Mouse (Mus musculus) urinary bladder, postnatal 14 days (tissue): ENCODE data around the gene Ehmt1.

Source experiments
- DNase-seq: peaks from one replicate; pipeline ENCODE4 v3.0.0; 2021; ENCODE audit warnings: low spot score

The Ehmt1 gene

GRCm38 (mm10) chr2:24805621-24806020 lies 113.8 kb downstream of the Ehmt1 start:
- no peak for DNase-seq

DNA sequence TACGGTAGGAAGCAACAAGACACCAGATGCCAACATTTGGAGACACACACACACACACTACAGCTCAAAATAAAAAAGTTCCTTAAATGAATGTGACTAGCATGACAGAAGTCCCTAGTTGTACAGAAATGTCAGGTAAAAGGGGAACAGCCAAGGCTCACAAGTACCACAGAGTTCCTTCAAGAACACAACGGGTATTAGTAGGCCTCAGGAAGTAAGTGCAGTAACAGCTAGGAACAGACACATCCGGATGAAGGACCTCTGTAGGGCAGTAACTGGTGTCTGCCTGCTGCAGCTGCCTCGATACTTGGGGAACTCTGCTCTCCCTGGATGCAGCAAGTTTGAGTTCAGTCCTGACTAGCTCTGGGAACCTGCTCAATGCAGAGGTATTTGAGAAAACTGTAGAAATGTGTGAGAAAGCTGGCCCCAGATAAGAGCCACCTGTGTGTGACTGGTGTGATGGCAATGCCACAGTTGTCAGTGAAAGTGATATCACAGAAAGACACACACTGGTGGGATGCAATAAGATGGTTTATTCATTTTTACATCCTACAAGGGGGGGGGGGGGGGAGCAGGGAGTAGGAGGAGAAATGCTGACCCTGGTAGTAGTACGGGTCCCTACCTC lies 122.5 kb downstream of the Ehmt1 start:
- no peak for DNase-seq

DNA sequence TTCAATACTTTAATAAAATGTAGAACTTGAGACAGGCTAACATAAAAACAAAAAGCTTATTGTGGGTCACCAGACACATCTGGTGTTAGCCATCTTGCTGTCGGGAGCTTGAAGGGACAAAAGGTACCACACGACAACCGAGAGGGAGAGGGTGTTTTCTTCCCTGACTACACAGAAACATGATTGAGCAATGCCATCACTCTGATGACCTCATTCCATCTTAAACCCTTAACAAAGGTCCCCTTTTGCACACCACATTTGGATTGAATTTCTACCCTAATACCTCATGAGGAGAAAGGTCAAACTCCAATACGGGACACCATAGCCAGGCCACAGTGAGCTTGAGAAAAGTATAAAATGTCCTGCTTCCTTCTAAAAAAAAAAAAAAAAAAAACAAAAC lies 132.2 kb downstream of the Ehmt1 start:
- no peak for DNase-seq

DNA sequence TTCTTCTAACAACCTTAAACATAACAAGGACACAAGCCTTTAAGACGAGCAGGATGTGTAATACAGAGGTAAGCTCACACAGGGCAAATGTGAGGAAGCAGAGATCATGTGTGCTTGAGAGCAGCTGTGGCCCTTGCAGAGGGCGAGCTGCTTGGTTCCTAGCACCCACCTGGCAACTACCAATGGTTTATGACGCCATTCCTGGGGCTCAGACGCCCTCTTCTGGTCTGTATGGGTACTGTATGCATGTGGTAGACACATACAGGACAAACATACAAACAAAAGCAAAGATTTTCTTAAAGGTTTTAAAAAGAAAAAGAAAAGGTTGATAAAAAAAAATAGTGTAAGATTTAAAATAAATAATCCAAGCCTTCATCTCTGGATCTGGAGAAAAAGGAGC lies 138.2 kb downstream of the Ehmt1 start:
- no peak for DNase-seq

GRCm38 (mm10) chr2:24776831-24777230 lies 142.6 kb downstream of the Ehmt1 start:
- no peak for DNase-seq

- no peak for DNase-seq
These were observed 143.3 kb downstream of the Ehmt1 start for GRCm38 (mm10) chr2:24775951-24776587.

DNA sequence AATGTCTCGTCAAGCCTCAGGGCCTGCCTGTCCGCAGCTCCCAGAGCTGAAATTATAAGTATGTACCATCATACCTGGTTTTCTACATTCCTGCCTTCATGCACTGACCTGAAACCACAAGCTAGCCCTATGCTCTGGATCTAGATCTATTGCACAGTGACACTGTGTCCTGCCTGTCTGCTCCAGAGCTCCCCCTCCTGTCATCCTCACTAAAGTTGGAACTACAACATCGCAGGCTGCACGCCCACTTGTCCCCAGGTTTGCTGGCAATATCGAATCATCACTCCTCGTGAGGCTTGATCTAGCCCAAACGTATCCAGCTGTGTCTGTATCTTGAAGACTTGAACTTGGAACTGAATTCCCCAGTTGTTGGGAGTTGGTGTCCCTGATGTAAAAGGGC lies 144.6 kb downstream of the Ehmt1 start:
- DNase-seq = no peak

DNA sequence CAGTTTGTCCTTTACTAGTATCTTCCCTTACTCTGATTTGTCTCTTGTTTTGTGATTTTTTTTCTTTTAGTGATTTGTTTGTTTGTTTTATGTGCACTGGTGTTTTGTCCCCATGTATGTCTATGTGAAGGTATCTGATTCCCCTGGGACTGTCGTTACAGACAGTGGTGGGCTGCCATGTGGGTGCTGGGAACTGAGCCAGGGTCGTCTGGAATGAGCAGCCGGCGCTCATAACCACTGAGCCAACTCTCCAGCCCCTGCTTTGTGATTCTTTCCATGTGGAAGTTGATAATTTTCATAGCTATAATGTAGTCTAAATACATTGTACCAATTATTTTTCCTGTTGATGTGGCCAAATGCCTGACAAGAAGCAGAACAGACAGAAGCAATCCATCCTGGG lies 148.6 kb downstream of the Ehmt1 start:
- no peak for DNase-seq

- peak; percentile 22 for DNase-seq
These were observed 156.3 kb downstream of the Ehmt1 start, which contains the start of gene Cacna1b for GRCm38 (mm10) chr2:24763115-24763557. Gene Cacna1b, minus strand, starts transcription at chr2:24763152.

DNA sequence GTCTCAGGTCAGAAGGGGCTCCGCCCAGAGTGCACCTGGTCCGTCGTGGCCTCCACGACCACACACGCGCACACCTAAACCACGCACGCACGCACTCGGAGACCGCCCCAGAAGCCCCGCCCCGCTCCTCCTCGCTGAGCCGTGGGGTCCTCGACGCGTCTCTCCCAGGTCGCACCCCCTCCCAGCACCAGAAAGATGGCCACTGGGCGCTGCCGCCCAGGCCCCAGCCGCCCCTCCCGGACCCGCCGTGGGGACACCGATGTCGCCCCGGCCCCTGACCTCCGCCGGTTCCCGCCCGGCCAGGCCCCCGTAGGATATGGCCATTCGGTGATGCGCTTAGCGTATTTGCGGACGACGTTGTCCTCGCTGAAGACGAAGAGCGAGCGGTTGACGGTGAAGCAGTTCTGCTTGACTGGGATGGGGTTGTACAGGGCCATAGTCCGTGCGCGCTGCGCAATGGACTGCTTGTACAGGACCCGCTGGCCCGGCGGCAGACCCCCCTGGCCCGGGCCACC lies 156.9 kb downstream of the Ehmt1 start:
- no peak for DNase-seq

DNA sequence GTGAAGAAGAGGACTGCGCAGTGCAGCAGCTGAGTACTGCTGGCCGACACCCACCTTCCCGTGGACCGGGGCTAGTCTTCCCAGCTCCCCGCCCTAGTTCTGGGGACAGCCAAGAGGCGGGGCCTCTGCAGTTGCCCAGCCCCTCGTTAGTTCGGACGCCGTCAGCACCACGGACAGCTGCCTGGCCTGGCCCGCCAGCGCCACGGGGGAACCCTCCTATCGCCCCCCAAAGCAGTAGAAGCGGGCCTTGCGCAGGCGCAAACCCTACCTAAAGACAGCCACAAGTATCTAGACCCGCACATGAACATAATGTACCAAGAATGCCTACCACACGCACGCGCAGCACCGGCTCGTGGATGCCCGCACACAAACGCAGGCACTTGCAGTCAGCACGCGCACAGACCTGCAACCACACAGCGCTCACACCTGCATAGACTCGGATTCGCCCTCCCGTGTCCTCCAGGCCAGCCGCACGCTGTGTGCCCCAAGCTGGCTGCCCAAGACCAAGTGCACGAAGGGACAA lies 157.4 kb downstream of the Ehmt1 start:
- peak; percentile 52 for DNase-seq

- DNase-seq = peak; percentile 35
These were observed 164.1 kb downstream of the Ehmt1 start for GRCm38 (mm10) chr2:24755276-24755675.

DNA sequence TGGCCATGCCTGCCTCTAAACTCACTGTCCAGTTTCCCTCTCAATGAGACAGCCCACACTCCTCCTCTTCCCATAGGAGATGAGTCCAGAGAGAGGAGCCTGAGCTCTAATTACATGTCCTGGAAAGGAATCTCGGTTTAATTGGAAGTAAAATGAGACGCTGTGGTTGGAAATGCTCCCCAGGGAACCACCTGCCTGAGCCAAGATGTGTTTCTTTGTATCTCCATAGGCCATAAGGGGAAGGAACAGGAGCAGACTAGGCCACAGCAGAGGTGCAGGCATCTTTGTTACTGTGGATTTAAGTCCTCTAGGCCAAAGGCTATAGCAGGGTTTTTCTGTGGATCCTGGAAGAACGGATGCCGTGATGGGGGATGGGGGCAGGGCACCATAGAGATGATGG lies 166.8 kb downstream of the Ehmt1 start:
- no peak for DNase-seq

DNA sequence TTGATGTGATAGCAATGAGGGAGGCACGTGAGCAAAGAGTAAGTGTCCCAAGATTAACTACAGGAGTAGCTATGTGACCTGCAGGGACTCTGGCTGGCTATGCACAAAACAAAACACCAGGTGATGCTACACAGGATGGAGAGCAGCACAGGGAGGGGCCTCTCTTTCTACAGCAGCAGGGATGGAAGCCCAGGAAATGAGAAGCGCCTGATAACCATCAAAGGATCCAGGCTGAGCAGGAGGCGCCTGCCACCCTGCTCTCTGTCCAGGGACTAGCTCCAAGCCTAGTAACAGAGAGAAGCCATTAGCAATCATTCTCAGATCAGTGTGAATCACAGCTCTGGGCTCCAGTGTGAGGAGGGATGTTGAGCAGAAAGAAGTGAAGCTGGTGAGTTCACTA lies 169.4 kb downstream of the Ehmt1 start:
- no peak for DNase-seq

DNA sequence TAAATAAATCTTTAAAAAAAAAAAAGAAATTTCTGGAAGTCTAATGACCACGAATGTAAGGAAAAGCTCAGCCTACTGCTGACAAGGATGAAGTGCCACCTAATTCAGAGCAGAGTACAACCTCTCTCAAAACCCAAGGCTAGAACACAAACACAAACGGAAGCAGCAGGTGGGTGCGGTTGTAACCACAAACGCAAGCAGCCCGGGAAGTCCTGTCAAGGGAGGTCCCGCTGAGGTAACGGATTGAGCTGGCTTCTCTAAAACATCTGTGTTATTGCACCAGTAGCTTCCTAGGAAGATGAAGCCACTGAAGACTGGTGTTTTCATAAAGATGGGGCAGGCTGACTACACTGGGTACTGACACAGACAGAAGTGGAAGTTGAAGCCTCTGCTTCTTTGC lies 171.5 kb downstream of the Ehmt1 start:
- no peak for DNase-seq
